Mouse (Mus musculus): Measurements from ENCODE around the gene Tecpr2.

- TF ChIP-seq CTCF (IDR thresholded peaks at IDR 0.05; ENCODE audit: borderline replicate concordance, insufficient read depth, low read length) (no peak), POLR2A (IDR thresholded peaks at IDR 0.05; ENCODE audit: low read depth, low read length) (no peak)
Observed at GRCm38 (mm10) chr12:111021138-111021537, 132.1 kb downstream of the Tecpr2 start.

Measured in embryonic fibroblast, embryonic 13.5 days (primary cell).